Mouse (Mus musculus): ENCODE results near the gene Myh7.
A peak's percentile ranks its signal among the peaks of the same experiment; 100 is the strongest.

GRCm38 (mm10) chr14:54968344-54968743 lies 26.1 kb downstream of the Myh7 start:
- TF ChIP-seq CTCF (IDR thresholded peaks at IDR 0.05; ENCODE audit: low read depth), result 0 out of 2 replicates have a peak, but pooled peaks have one; percentile 10
- TF ChIP-seq EP300 (IDR thresholded peaks at IDR 0.05; ENCODE audit: low read depth), result peak; percentile 98

Measured in heart, postnatal 0 days (tissue).